Mouse (Mus musculus) CD8-positive naive resting alpha-beta T cell, adult 2 months (primary cell): ENCODE measurements around the gene Ankrd35.
"Not testable (repeated sequence)": the region's sequence is repeated elsewhere in the genome, so short reads cannot be mapped to it uniquely, and the experiment has no call there.

ENCODE experiments used
- DNase-seq, 2 experiments: peaks; one replicate each; pipeline ENCODE4 v3.0.0; 2022; ENCODE audit warnings: low read depth in 2 of 2, low spot score in 2 of 2

Gene Ankrd35

GRCm38 (mm10) chr3:96669727-96670468 is at the start of gene Ankrd35:
TSS of gene Ankrd35 (plus strand) at chr3:96670131.
- peak; percentile 79 to 83 for DNase-seq

GRCm38 (mm10) chr3:96623201-96623600 is 46.7 kb upstream of the Ankrd35 start:
- DNase-seq, result no peak

GRCm38 (mm10) chr3:96629729-96630600 is 40.0 kb upstream of the Ankrd35 start, which contains the start of gene Rbm8a:
TSS of gene Rbm8a (plus strand) at chr3:96629933.
- peak; percentile 84 to 92 for DNase-seq

- DNase-seq, result no peak
Observed at GRCm38 (mm10) chr3:96632058-96632457, 37.9 kb upstream of the Ankrd35 start.

- DNase-seq, result no peak
Observed at GRCm38 (mm10) chr3:96634015-96634414, 35.9 kb upstream of the Ankrd35 start.

GRCm38 (mm10) chr3:96634928-96635879 is 34.7 kb upstream of the Ankrd35 start, which contains the start of the genes Pex11b and Gm42957:
TSS of gene Pex11b (plus strand) at chr3:96635376.
TSS of gene Gm42957 (plus strand) at chr3:96635474.
- peak; percentile 75 to 78 for DNase-seq

GRCm38 (mm10) chr3:96635906-96636305 is 34.0 kb upstream of the Ankrd35 start:
- DNase-seq, result no peak

- DNase-seq, result no peak
Observed at GRCm38 (mm10) chr3:96636448-96636847, 33.5 kb upstream of the Ankrd35 start.

- peak; percentile 71 to 85 for DNase-seq
Observed at GRCm38 (mm10) chr3:96639219-96639618, 30.7 kb upstream of the Ankrd35 start.

- no peak for DNase-seq
Observed at GRCm38 (mm10) chr3:96645018-96645649, 24.8 kb upstream of the Ankrd35 start, which contains the start of gene Itga10. TSS of gene Itga10 (plus strand) at chr3:96645584.

GRCm38 (mm10) chr3:96647365-96647764 is 22.6 kb upstream of the Ankrd35 start:
- DNase-seq, result no peak

- no peak for DNase-seq
Observed at GRCm38 (mm10) chr3:96660901-96661300, 9.0 kb upstream of the Ankrd35 start.

GRCm38 (mm10) chr3:96662731-96663316 is 7.1 kb upstream of the Ankrd35 start:
- no peak for DNase-seq

GRCm38 (mm10) chr3:96663432-96664239 is 6.3 kb upstream of the Ankrd35 start:
- peak; percentile 29 to 64 for DNase-seq

- DNase-seq, result not testable (repeated sequence)
Observed at GRCm38 (mm10) chr3:96665732-96666363, 4.1 kb upstream of the Ankrd35 start.

GRCm38 (mm10) chr3:96666916-96667315 is 3.0 kb upstream of the Ankrd35 start:
- no peak for DNase-seq

- peak in 1 of 2 experiments; percentile 19 for DNase-seq
Observed at GRCm38 (mm10) chr3:96667316-96667715, 2.6 kb upstream of the Ankrd35 start.

- DNase-seq, result no peak
Observed at GRCm38 (mm10) chr3:96668424-96669067, 1.4 kb upstream of the Ankrd35 start.
